Mouse (Mus musculus): ENCODE results near the gene Zfp648. TPM values are rescaled to one million over a fixed set of nuclear protein-coding genes. Genes with fewer than 3 reads are reported as not detected.

Gene Zfp648
- polyA plus RNA-seq, 1 experiment = not detected

DNA sequence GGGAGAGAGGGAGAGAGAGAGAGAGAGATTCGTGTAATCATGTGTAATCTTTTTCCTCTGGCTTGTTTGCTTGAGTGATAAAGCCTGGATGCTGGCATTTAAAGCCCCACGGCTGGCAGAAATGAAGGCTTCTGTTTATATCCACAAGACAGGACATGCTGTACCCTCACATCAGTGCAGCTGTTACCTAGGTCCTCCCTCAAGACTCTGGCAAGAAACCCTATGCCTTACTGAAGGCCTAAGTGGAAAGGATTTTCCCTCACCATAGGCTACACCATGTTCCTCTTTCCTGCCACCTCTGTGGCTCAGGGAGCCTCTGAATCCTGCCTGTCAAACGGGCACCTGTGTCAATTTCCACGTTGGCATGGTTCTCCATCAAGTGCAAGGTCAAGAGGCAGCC is 43.9 kb upstream of the Zfp648 start:
- Histone ChIP-seq H3K4me2 (ENCODE audit: low read depth) (peak overlapping the region; percentile 69), H3K27me3 (ENCODE audit: control insufficient read depth, insufficient read depth, insufficient read length) (no peaks in the 10 kb centered on the region), H3K36me3 (ENCODE audit: control insufficient read depth, insufficient read depth) (no peaks in the 10 kb centered on the region), H3ac (ENCODE audit: control insufficient read depth, insufficient read length) (no peak overlapping the region), H3K4me3 (no peak overlapping the region), H3K79me2 (ENCODE audit: control insufficient read depth, insufficient read depth) (no peaks in the 10 kb centered on the region)
- TF ChIP-seq POLR2AphosphoS2 (IDR thresholded peaks at IDR 0.05; ENCODE audit: insufficient read length, low read depth) (no peak), MYOD1 (IDR thresholded peaks at IDR 0.05; ENCODE audit: control insufficient read depth in 1 of 3, insufficient read length in 2 of 3, low read depth in 2 of 3) (peak in 2 of 3 experiments; percentile 42 to 50), REST (IDR thresholded peaks at IDR 0.05; ENCODE audit: insufficient read depth, insufficient read length) (no peak), MYOG (IDR thresholded peaks at IDR 0.05; ENCODE audit: control insufficient read depth in 1 of 3, insufficient read depth in 1 of 3, insufficient read length in 2 of 3, low read depth in 2 of 3) (no peak), TCF12 (IDR thresholded peaks at IDR 0.05; ENCODE audit: insufficient read depth, poor library complexity, severe bottlenecking) (no peak)

DNA sequence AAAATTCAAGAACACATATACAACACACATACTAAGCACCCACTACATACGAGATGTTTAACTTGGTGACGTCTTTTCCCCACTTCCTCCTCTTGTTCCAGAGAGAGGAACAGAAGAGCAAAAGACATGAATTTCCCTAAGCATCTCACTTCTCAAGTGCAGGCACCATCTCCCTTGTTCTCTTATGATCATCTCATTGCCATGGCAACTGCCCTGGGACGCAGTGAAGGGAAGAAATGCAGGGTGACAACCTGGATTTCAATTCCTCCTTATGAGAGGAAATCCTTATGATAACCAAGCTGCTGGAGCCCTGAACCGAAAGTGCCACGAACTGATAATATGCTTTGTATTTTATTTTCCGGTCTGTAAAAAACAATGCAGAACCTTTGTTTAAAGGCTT is 33.3 kb upstream of the Zfp648 start:
- H3K4me3 ChIP-seq = no peak overlapping the region
- H3K79me2 ChIP-seq (ENCODE audit: control insufficient read depth, insufficient read depth) = no peaks in the 10 kb centered on the region
- no peak for TF ChIP-seq MAX (IDR thresholded peaks at IDR 0.05; ENCODE audit: low read depth)
- no peak for TF ChIP-seq CEBPB (IDR thresholded peaks at IDR 0.05; ENCODE audit: insufficient read depth, poor library complexity, severe bottlenecking)
- TF ChIP-seq REST (IDR thresholded peaks at IDR 0.05; ENCODE audit: insufficient read depth, insufficient read length) = no peak
- no peak for TF ChIP-seq MYOG (IDR thresholded peaks at IDR 0.05; ENCODE audit: control insufficient read depth in 1 of 3, insufficient read depth in 1 of 3, insufficient read length in 2 of 3, low read depth in 2 of 3)
- TF ChIP-seq SRF (IDR thresholded peaks at IDR 0.05; ENCODE audit: control insufficient read depth, insufficient read length, low read depth) = no peak
- no peaks in the 10 kb centered on the region for H3K36me3 ChIP-seq (ENCODE audit: control insufficient read depth, insufficient read depth)
- no peak overlapping the region for H3K4me2 ChIP-seq (ENCODE audit: low read depth)
- peaks cover 17% of the 10 kb centered on the region for H3K27me3 ChIP-seq (ENCODE audit: control insufficient read depth, insufficient read depth, insufficient read length)
- H3ac ChIP-seq (ENCODE audit: control insufficient read depth, insufficient read length) = no peak overlapping the region

DNA sequence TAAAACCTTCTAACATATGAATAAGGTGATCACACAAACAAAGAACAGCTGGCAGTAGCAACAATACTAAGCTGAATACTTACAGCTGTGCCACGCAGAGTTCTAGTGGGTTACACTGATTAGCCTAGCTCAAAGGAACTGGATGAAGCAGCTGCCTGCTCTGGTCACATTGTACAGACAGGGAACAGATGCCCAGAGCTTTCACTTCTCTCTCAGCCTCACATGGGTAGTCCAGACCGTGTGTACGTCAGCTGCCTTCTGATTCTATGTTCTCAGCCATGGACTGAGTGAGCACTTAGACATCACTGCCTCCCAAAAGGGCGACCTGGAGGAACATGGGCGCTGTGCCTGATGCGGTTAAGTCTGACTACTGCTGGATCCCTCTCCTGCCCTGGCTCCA is 25.7 kb upstream of the Zfp648 start:
- TF ChIP-seq MYOD1 (IDR thresholded peaks at IDR 0.05; ENCODE audit: control insufficient read depth in 1 of 3, insufficient read length in 2 of 3, low read depth in 2 of 3) = peak; percentile 16 to 70 (median 25)
- peak in 1 of 3 experiments; percentile 10 for TF ChIP-seq MYOG (IDR thresholded peaks at IDR 0.05; ENCODE audit: control insufficient read depth in 1 of 3, insufficient read depth in 1 of 3, insufficient read length in 2 of 3, low read depth in 2 of 3)
- TF ChIP-seq TCF3 (IDR thresholded peaks at IDR 0.05; ENCODE audit: insufficient read length, low read depth) = no peak
- no peak for TF ChIP-seq CEBPB (IDR thresholded peaks at IDR 0.05; ENCODE audit: insufficient read depth, poor library complexity, severe bottlenecking)
- TF ChIP-seq SRF (IDR thresholded peaks at IDR 0.05; ENCODE audit: control insufficient read depth, insufficient read length, low read depth) = no peak
- no peak overlapping the region for H3K4me3 ChIP-seq
- H3ac ChIP-seq (ENCODE audit: control insufficient read depth, insufficient read length) = no peak overlapping the region
- no peaks in the 10 kb centered on the region for H3K79me2 ChIP-seq (ENCODE audit: control insufficient read depth, insufficient read depth)
- H3K27me3 ChIP-seq (ENCODE audit: control insufficient read depth, insufficient read depth, insufficient read length) = peaks cover 4% of the 10 kb centered on the region
- H3K4me2 ChIP-seq (ENCODE audit: low read depth) = no peak overlapping the region
- no peaks in the 10 kb centered on the region for H3K36me3 ChIP-seq (ENCODE audit: control insufficient read depth, insufficient read depth)

DNA sequence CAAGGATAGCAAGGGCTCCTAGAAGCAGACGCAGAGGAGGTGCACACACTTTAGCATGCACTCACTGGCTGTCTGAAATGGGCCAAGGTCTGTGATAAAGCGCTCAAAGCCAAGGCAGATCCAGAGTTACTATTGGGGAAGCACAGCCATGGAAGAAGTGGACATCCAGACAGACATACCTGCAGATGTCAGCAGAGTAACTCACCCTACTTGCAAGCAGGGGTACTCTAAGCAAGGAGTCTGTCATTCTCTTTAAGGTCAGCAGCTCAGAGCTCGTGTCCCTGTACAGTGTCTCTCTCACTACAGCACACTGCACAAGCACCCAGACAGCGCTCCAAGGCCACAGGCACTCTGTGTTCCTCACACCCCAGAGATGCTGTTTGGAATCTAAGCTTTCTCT is 23.2 kb upstream of the Zfp648 start:
- Histone ChIP-seq H3K4me2 (ENCODE audit: low read depth) (no peak overlapping the region), H3K4me3 (no peak overlapping the region), H3K79me2 (ENCODE audit: control insufficient read depth, insufficient read depth) (no peaks in the 10 kb centered on the region), H3ac (ENCODE audit: control insufficient read depth, insufficient read length) (no peak overlapping the region), H3K36me3 (ENCODE audit: control insufficient read depth, insufficient read depth) (no peaks in the 10 kb centered on the region), H3K27me3 (ENCODE audit: control insufficient read depth, insufficient read depth, insufficient read length) (no peaks in the 10 kb centered on the region)
- TF ChIP-seq TCF12 (IDR thresholded peaks at IDR 0.05; ENCODE audit: insufficient read depth, poor library complexity, severe bottlenecking) (no peak), TCF3 (IDR thresholded peaks at IDR 0.05; ENCODE audit: insufficient read length, low read depth) (no peak), MYOD1 (IDR thresholded peaks at IDR 0.05; ENCODE audit: control insufficient read depth in 1 of 3, insufficient read length in 2 of 3, low read depth in 2 of 3) (no peak), SRF (IDR thresholded peaks at IDR 0.05; ENCODE audit: control insufficient read depth, insufficient read length, low read depth) (no peak), CEBPB (IDR thresholded peaks at IDR 0.05; ENCODE audit: insufficient read depth, poor library complexity, severe bottlenecking) (no peak), POLR2AphosphoS2 (IDR thresholded peaks at IDR 0.05; ENCODE audit: insufficient read length, low read depth) (no peak), E2F4 (IDR thresholded peaks at IDR 0.05; ENCODE audit: insufficient read depth) (no peak), REST (IDR thresholded peaks at IDR 0.05; ENCODE audit: insufficient read depth, insufficient read length) (no peak), POLR2A (IDR thresholded peaks at IDR 0.05; ENCODE audit: insufficient read length, low read depth) (no peak), MAX (IDR thresholded peaks at IDR 0.05; ENCODE audit: low read depth) (no peak)

DNA sequence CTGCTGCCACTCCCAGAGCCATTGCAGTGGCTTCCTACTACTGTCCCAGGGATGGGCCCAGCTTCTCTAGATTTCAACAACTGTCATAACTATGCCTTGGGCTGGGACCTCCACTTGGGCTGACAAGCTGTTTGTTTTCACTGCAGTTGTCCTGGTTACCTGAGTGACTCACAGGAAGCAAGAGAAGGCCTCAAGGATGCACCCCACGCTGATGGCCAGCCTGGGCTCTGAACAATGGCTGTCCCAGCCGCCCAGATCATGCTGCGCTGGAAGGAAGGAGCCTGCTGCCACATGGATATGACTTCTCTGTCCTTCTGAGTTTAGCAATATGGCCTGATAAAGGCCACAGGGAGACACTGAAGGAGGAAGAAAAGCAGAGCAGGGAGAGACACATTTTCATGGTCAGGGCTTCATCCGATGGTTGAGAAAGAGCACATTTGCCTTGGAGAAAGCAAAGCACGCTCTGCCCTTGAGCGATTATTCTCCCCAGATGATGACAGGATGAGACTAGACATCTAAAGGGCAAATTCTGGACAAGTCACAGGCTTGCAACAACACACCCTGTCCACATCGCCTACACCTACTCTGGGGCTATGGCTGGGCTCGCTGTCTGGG is 22.3 kb upstream of the Zfp648 start:
- Histone ChIP-seq H3K4me3 (no peak overlapping the region), H3ac (ENCODE audit: control insufficient read depth, insufficient read length) (no peak overlapping the region), H3K36me3 (ENCODE audit: control insufficient read depth, insufficient read depth) (no peaks in the 10 kb centered on the region), H3K79me2 (ENCODE audit: control insufficient read depth, insufficient read depth) (no peaks in the 10 kb centered on the region), H3K27me3 (ENCODE audit: control insufficient read depth, insufficient read depth, insufficient read length) (no peaks in the 10 kb centered on the region), H3K4me2 (ENCODE audit: low read depth) (no peak overlapping the region)
- TF ChIP-seq USF1 (IDR thresholded peaks at IDR 0.05; ENCODE audit: low read depth) = no peak
- TF ChIP-seq MYOG (IDR thresholded peaks at IDR 0.05; ENCODE audit: control insufficient read depth in 1 of 3, insufficient read depth in 1 of 3, insufficient read length in 2 of 3, low read depth in 2 of 3) = no peak
- no peak for TF ChIP-seq CEBPB (IDR thresholded peaks at IDR 0.05; ENCODE audit: insufficient read depth, poor library complexity, severe bottlenecking)
- no peak for TF ChIP-seq REST (IDR thresholded peaks at IDR 0.05; ENCODE audit: insufficient read depth, insufficient read length)
- TF ChIP-seq TCF3 (IDR thresholded peaks at IDR 0.05; ENCODE audit: insufficient read length, low read depth) = no peak
- no peak for TF ChIP-seq TCF12 (IDR thresholded peaks at IDR 0.05; ENCODE audit: insufficient read depth, poor library complexity, severe bottlenecking)
- no peak for TF ChIP-seq E2F4 (IDR thresholded peaks at IDR 0.05; ENCODE audit: insufficient read depth)
- no peak for TF ChIP-seq POLR2A (IDR thresholded peaks at IDR 0.05; ENCODE audit: insufficient read length, low read depth)
- no peak for TF ChIP-seq MAX (IDR thresholded peaks at IDR 0.05; ENCODE audit: low read depth)
- TF ChIP-seq POLR2AphosphoS2 (IDR thresholded peaks at IDR 0.05; ENCODE audit: insufficient read length, low read depth) = no peak
- TF ChIP-seq MYOD1 (IDR thresholded peaks at IDR 0.05; ENCODE audit: control insufficient read depth in 1 of 3, insufficient read length in 2 of 3, low read depth in 2 of 3) = no peak
- no peak for TF ChIP-seq SRF (IDR thresholded peaks at IDR 0.05; ENCODE audit: control insufficient read depth, insufficient read length, low read depth)

All from myocyte (in vitro differentiated cells).